Mouse (Mus musculus): Measurements from ENCODE around the gene Crygs. TPM values are rescaled to one million over a fixed set of nuclear protein-coding genes. Genes with fewer than 3 reads are reported as not detected.

The Crygs gene
- polyA plus RNA-seq, 1 experiment from 2014 or later: 0.19 TPM

GRCm38 (mm10) chr16:22839146-22839857 lies 27.9 kb upstream of the Crygs start:
- Histone ChIP-seq H3K4me3 (replicated peaks) (no peak overlapping the region), H3K4me2 (replicated peaks) (no peak overlapping the region), H3K9ac (no peak overlapping the region), H3K27ac (replicated peaks) (no peak overlapping the region), H3K4me1 (peaks cover 5% of the 10 kb centered on the region; the same call in 1 of the 2 replicates), H3K36me3 (peaks cover 8% of the 10 kb centered on the region; the same call in 1 of the 2 replicates), H3K27me3 (no peaks in the 10 kb centered on the region), H3K9me3 (replicated peaks) (no peaks in the 10 kb centered on the region)
- WGBS: 86% methylated on average over 3 of the region's 3 CpGs
- ATAC-seq (ENCODE audit: insufficient number of reproducible peaks, low FRiP score, low TSS enrichment, low read depth): no peak

GRCm38 (mm10) chr16:22832932-22833525 lies 21.7 kb upstream of the Crygs start:
- no peak overlapping the region for H3K9ac ChIP-seq
- ATAC-seq (ENCODE audit: insufficient number of reproducible peaks, low FRiP score, low TSS enrichment, low read depth): no peak
- no peaks in the 10 kb centered on the region for H3K27me3 ChIP-seq
- no peak overlapping the region for H3K27ac ChIP-seq (replicated peaks)
- H3K4me3 ChIP-seq (replicated peaks): no peak overlapping the region
- peaks cover 14% of the 10 kb centered on the region for H3K36me3 ChIP-seq
- no peaks in the 10 kb centered on the region for H3K9me3 ChIP-seq (replicated peaks)
- H3K4me1 ChIP-seq: no peaks in the 10 kb centered on the region
- 91% methylated on average over 3 of the region's 3 CpGs for WGBS
- no peak overlapping the region for H3K4me2 ChIP-seq (replicated peaks)

GRCm38 (mm10) chr16:22820731-22821130 lies 9.4 kb upstream of the Crygs start:
- no peak for ATAC-seq (ENCODE audit: insufficient number of reproducible peaks, low FRiP score, low TSS enrichment, low read depth)
- Histone ChIP-seq H3K9ac (no peak overlapping the region), H3K9me3 (replicated peaks) (no peaks in the 10 kb centered on the region), H3K4me1 (no peaks in the 10 kb centered on the region), H3K4me3 (replicated peaks) (no peak overlapping the region), H3K27ac (replicated peaks) (no peak overlapping the region), H3K36me3 (peaks cover 20% of the 10 kb centered on the region), H3K4me2 (replicated peaks) (no peak overlapping the region), H3K27me3 (no peaks in the 10 kb centered on the region)
- 40% methylated on average over 8 of the region's 8 CpGs for WGBS

GRCm38 (mm10) chr16:22807468-22808070 lies 3.8 kb downstream of the Crygs start:
- Histone ChIP-seq H3K4me2 (replicated peaks) (peak overlapping the region; percentile 44), H3K27me3 (no peaks in the 10 kb centered on the region), H3K4me3 (replicated peaks) (no peak overlapping the region), H3K9ac (no peak overlapping the region), H3K9me3 (replicated peaks) (no peaks in the 10 kb centered on the region), H3K4me1 (no peaks in the 10 kb centered on the region), H3K36me3 (no peaks in the 10 kb centered on the region), H3K27ac (replicated peaks) (no peak overlapping the region)
- WGBS: 12% methylated on average over 17 of the region's 17 CpGs
- no peak for ATAC-seq (ENCODE audit: insufficient number of reproducible peaks, low FRiP score, low TSS enrichment, low read depth)

GRCm38 (mm10) chr16:22802786-22803185 lies 8.6 kb downstream of the Crygs start:
- Histone ChIP-seq H3K9ac (no peak overlapping the region), H3K9me3 (replicated peaks) (no peaks in the 10 kb centered on the region), H3K27me3 (no peaks in the 10 kb centered on the region), H3K4me2 (replicated peaks) (no peak overlapping the region), H3K27ac (replicated peaks) (no peak overlapping the region), H3K4me3 (replicated peaks) (no peak overlapping the region), H3K4me1 (no peaks in the 10 kb centered on the region), H3K36me3 (no peaks in the 10 kb centered on the region)
- ATAC-seq (ENCODE audit: insufficient number of reproducible peaks, low FRiP score, low TSS enrichment, low read depth): no peak
- WGBS: 75% methylated on average over 7 of the region's 7 CpGs

- H3K27ac ChIP-seq (replicated peaks): no peak overlapping the region
- no peak overlapping the region for H3K4me2 ChIP-seq (replicated peaks)
- no peak for ATAC-seq (ENCODE audit: insufficient number of reproducible peaks, low FRiP score, low TSS enrichment, low read depth)
- H3K9me3 ChIP-seq (replicated peaks): no peaks in the 10 kb centered on the region
- no peaks in the 10 kb centered on the region for H3K27me3 ChIP-seq
- no peaks in the 10 kb centered on the region for H3K4me1 ChIP-seq
- 30% methylated on average over 5 of the region's 5 CpGs for WGBS
- H3K4me3 ChIP-seq (replicated peaks): no peak overlapping the region
- H3K36me3 ChIP-seq: no peaks in the 10 kb centered on the region
- no peak overlapping the region for H3K9ac ChIP-seq
Measured at GRCm38 (mm10) chr16:22800849-22801109, 10.6 kb downstream of the Crygs start.

GRCm38 (mm10) chr16:22800026-22800848 lies 11.1 kb downstream of the Crygs start:
- Histone ChIP-seq H3K4me1 (no peaks in the 10 kb centered on the region), H3K36me3 (no peaks in the 10 kb centered on the region), H3K4me2 (replicated peaks) (no peak overlapping the region), H3K9me3 (replicated peaks) (no peaks in the 10 kb centered on the region), H3K27ac (replicated peaks) (no peak overlapping the region), H3K27me3 (no peaks in the 10 kb centered on the region), H3K9ac (no peak overlapping the region), H3K4me3 (replicated peaks) (no peak overlapping the region)
- WGBS: 46% methylated on average over 6 of the region's 6 CpGs
- no peak for ATAC-seq (ENCODE audit: insufficient number of reproducible peaks, low FRiP score, low TSS enrichment, low read depth)

- H3K36me3 ChIP-seq: no peaks in the 10 kb centered on the region
- no peak overlapping the region for H3K4me2 ChIP-seq (replicated peaks)
- H3K9ac ChIP-seq: no peak overlapping the region
- no peak for ATAC-seq (ENCODE audit: insufficient number of reproducible peaks, low FRiP score, low TSS enrichment, low read depth)
- no peaks in the 10 kb centered on the region for H3K27me3 ChIP-seq
- H3K9me3 ChIP-seq (replicated peaks): no peaks in the 10 kb centered on the region
- H3K27ac ChIP-seq (replicated peaks): no peak overlapping the region
- WGBS: 67% methylated on average over 3 of the region's 3 CpGs
- H3K4me3 ChIP-seq (replicated peaks): no peak overlapping the region
- H3K4me1 ChIP-seq: no peaks in the 10 kb centered on the region
Measured at GRCm38 (mm10) chr16:22798520-22798919, 12.9 kb downstream of the Crygs start.

- no peak overlapping the region for H3K4me3 ChIP-seq (replicated peaks)
- H3K4me2 ChIP-seq (replicated peaks): no peak overlapping the region
- H3K36me3 ChIP-seq: no peaks in the 10 kb centered on the region
- H3K27ac ChIP-seq (replicated peaks): no peak overlapping the region
- H3K4me1 ChIP-seq: no peaks in the 10 kb centered on the region
- ATAC-seq (ENCODE audit: insufficient number of reproducible peaks, low FRiP score, low TSS enrichment, low read depth): no peak
- 81% methylated on average over 5 of the region's 5 CpGs for WGBS
- H3K9ac ChIP-seq: no peak overlapping the region
- no peaks in the 10 kb centered on the region for H3K27me3 ChIP-seq
- no peaks in the 10 kb centered on the region for H3K9me3 ChIP-seq (replicated peaks)
Measured at GRCm38 (mm10) chr16:22797521-22797920, 13.9 kb downstream of the Crygs start.

- Histone ChIP-seq H3K4me2 (replicated peaks) (no peak overlapping the region), H3K4me1 (no peaks in the 10 kb centered on the region), H3K9ac (no peak overlapping the region), H3K9me3 (replicated peaks) (no peaks in the 10 kb centered on the region), H3K27ac (replicated peaks) (no peak overlapping the region), H3K36me3 (no peaks in the 10 kb centered on the region), H3K4me3 (replicated peaks) (no peak overlapping the region), H3K27me3 (no peaks in the 10 kb centered on the region)
- 81% methylated on average over 3 of the region's 3 CpGs for WGBS
- no peak for ATAC-seq (ENCODE audit: insufficient number of reproducible peaks, low FRiP score, low TSS enrichment, low read depth)
Measured at GRCm38 (mm10) chr16:22795497-22795896, 15.9 kb downstream of the Crygs start.

- Histone ChIP-seq H3K36me3 (no peaks in the 10 kb centered on the region), H3K4me2 (replicated peaks) (no peak overlapping the region), H3K27ac (replicated peaks) (no peak overlapping the region), H3K4me1 (0 out of 2 replicates have a peak, but pooled peaks cover 5% of the 10 kb centered on the region), H3K27me3 (no peaks in the 10 kb centered on the region), H3K9me3 (replicated peaks) (no peaks in the 10 kb centered on the region), H3K4me3 (replicated peaks) (no peak overlapping the region), H3K9ac (no peak overlapping the region)
- WGBS: 14% methylated on average over 2 of the region's 2 CpGs
- ATAC-seq (ENCODE audit: insufficient number of reproducible peaks, low FRiP score, low TSS enrichment, low read depth): no peak
Measured at GRCm38 (mm10) chr16:22791235-22791634, 20.1 kb downstream of the Crygs start.
